Mouse (Mus musculus): ENCODE data around the gene Dlg2.

Gene Dlg2

GRCm38 (mm10) chr7:92264325-92264724 lies 1787.9 kb downstream of the Dlg2 start:
- no peak for DNase-seq (ENCODE audit: low spot score in 2 of 2)

GRCm38 (mm10) chr7:92264964-92265363 lies 1788.5 kb downstream of the Dlg2 start:
- DNase-seq (ENCODE audit: low spot score in 2 of 2): peak in 1 of 2 experiments; percentile 18

GRCm38 (mm10) chr7:92275353-92275752 lies 1798.9 kb downstream of the Dlg2 start:
- DNase-seq (ENCODE audit: low spot score in 2 of 2): peak; percentile 15 to 38

GRCm38 (mm10) chr7:92277629-92278028 lies 1801.2 kb downstream of the Dlg2 start:
- peak; percentile 37 to 66 for DNase-seq (ENCODE audit: low spot score in 2 of 2)

GRCm38 (mm10) chr7:92280925-92281324 lies 1804.5 kb downstream of the Dlg2 start:
- DNase-seq (ENCODE audit: low spot score in 2 of 2): no peak

- no peak for DNase-seq (ENCODE audit: low spot score in 2 of 2)
Measured at GRCm38 (mm10) chr7:92287058-92287457, 1810.6 kb downstream of the Dlg2 start.

- peak in 1 of 2 experiments; percentile 16 for DNase-seq (ENCODE audit: low spot score in 2 of 2)
Measured at GRCm38 (mm10) chr7:92288814-92289213, 1812.3 kb downstream of the Dlg2 start.

- DNase-seq (ENCODE audit: low spot score in 2 of 2): no peak
Measured at GRCm38 (mm10) chr7:92292918-92293518, 1816.5 kb downstream of the Dlg2 start.

GRCm38 (mm10) chr7:92301046-92301445 lies 1824.6 kb downstream of the Dlg2 start:
- DNase-seq (ENCODE audit: low spot score in 2 of 2): no peak

GRCm38 (mm10) chr7:92307634-92308033 lies 1831.2 kb downstream of the Dlg2 start:
- no peak for DNase-seq (ENCODE audit: low spot score in 2 of 2)

- no peak for DNase-seq (ENCODE audit: low spot score in 2 of 2)
Measured at GRCm38 (mm10) chr7:92308168-92308567, 1831.7 kb downstream of the Dlg2 start.

GRCm38 (mm10) chr7:92316389-92316788 lies 1839.9 kb downstream of the Dlg2 start:
- DNase-seq (ENCODE audit: low spot score in 2 of 2): no peak

GRCm38 (mm10) chr7:92319469-92319868 lies 1843.0 kb downstream of the Dlg2 start:
- DNase-seq (ENCODE audit: low spot score in 2 of 2): no peak

- no peak for DNase-seq (ENCODE audit: low spot score in 2 of 2)
Measured at GRCm38 (mm10) chr7:92320181-92320580, 1843.7 kb downstream of the Dlg2 start.

- no peak for DNase-seq (ENCODE audit: low spot score in 2 of 2)
Measured at GRCm38 (mm10) chr7:92321786-92322185, 1845.3 kb downstream of the Dlg2 start.

GRCm38 (mm10) chr7:92322342-92323069 lies 1846.0 kb downstream of the Dlg2 start:
- DNase-seq (ENCODE audit: low spot score in 2 of 2): no peak

- peak in 1 of 2 experiments; percentile 18 for DNase-seq (ENCODE audit: low spot score in 2 of 2)
Measured at GRCm38 (mm10) chr7:92323710-92324109, 1847.2 kb downstream of the Dlg2 start.

GRCm38 (mm10) chr7:92327343-92327896 lies 1850.9 kb downstream of the Dlg2 start:
- DNase-seq (ENCODE audit: low spot score in 2 of 2): no peak

- DNase-seq (ENCODE audit: low spot score in 2 of 2): peak in 1 of 2 experiments; percentile 23
Measured at GRCm38 (mm10) chr7:92333220-92333898, 1856.9 kb downstream of the Dlg2 start.

GRCm38 (mm10) chr7:92356542-92356941 lies 1880.1 kb downstream of the Dlg2 start:
- DNase-seq (ENCODE audit: low spot score in 2 of 2): no peak

- no peak for DNase-seq (ENCODE audit: low spot score in 2 of 2)
Measured at GRCm38 (mm10) chr7:92363386-92363785, 1886.9 kb downstream of the Dlg2 start.

- peak in 1 of 2 experiments; percentile 0 for DNase-seq (ENCODE audit: low spot score in 2 of 2)
Measured at GRCm38 (mm10) chr7:92363800-92364199, 1887.3 kb downstream of the Dlg2 start.

All from left cerebral cortex, adult 9 months (tissue).